Mouse (Mus musculus) CH12.LX (cell line): ENCODE measurements around the gene Kcnip4. TPM values are rescaled to one million over a fixed set of nuclear protein-coding genes. Genes with fewer than 3 reads are reported as not detected.

Experiments used
- DNase-seq: peaks from one replicate; pipeline ENCODE4 v3.0.0-alpha.2; 2013; ENCODE audit errors: extremely low read depth
- H3K27ac ChIP-seq: 2 replicates; pipeline ENCODE4 v1.5.1; 2012; ENCODE audit warnings: low read depth, mild to moderate bottlenecking, control low read depth, moderate library complexity; ENCODE audit not compliant: insufficient read depth
- H3K27me3 ChIP-seq: replicated peaks from 2 replicates; pipeline ENCODE3; 2012; ENCODE audit warnings: inconsistent platforms
- H3K36me3 ChIP-seq, 2 experiments: replicated peaks in 1 of 2; 2 replicates each; pipeline versions ENCODE3 to v1.6.1; 2012; ENCODE audit warnings: inconsistent platforms in 1 of 2, low read length in 1 of 2, mild to moderate bottlenecking in 1 of 2, mixed read lengths in 1 of 2, moderate library complexity in 1 of 2; ENCODE audit not compliant: control insufficient read depth in 1 of 2, insufficient read depth in 1 of 2
- H3K4me1 ChIP-seq, 2 experiments: 2 replicates each; pipeline ENCODE4 v1.6.1; 2012; ENCODE audit warnings: inconsistent platforms in 1 of 2, moderate library complexity in 1 of 2; ENCODE audit not compliant: insufficient read depth in 2 of 2, control insufficient read depth in 1 of 2
- H3K4me2 ChIP-seq: 2 replicates; pipeline ENCODE4 v1.6.1; 2012; ENCODE audit warnings: low read depth, mild to moderate bottlenecking, control low read depth; ENCODE audit not compliant: poor library complexity, insufficient read depth, severe bottlenecking
- H3K4me3 ChIP-seq, 3 experiments: fragments of 150-350 bp in 1 of 3; sonication (generic) in 1 of 3; replicated peaks in 1 of 3; 2 replicates each; pipeline versions ENCODE3 to v1.5.1; 2011 to 2012; ENCODE audit warnings: low read depth in 2 of 3, low read length in 2 of 3, mild to moderate bottlenecking in 2 of 3, moderate library complexity in 2 of 3, control low read depth in 1 of 3, improper control_type of control experiment in 1 of 3, inconsistent platforms in 1 of 3, mixed read lengths in 1 of 3; ENCODE audit not compliant: poor library complexity in 1 of 3
- H3K79me2 ChIP-seq: replicated peaks from 2 replicates; pipeline ENCODE4 v1.6.1; 2012; ENCODE audit warnings: mild to moderate bottlenecking, moderate library complexity; ENCODE audit not compliant: control insufficient read depth, poor library complexity, insufficient read depth, severe bottlenecking; ENCODE audit errors: extremely low read depth
- H3K9ac ChIP-seq: 2 replicates; pipeline ENCODE4 v1.6.1; 2012; ENCODE audit warnings: low read depth, mild to moderate bottlenecking, control low read depth, moderate library complexity; ENCODE audit not compliant: insufficient read depth
- H3K9me3 ChIP-seq: replicated peaks from 2 replicates; pipeline ENCODE3; 2012; ENCODE audit warnings: low read length, inconsistent platforms, mixed read lengths
- BHLHE40 ChIP-seq: IDR thresholded peaks from 2 replicates; pipeline ENCODE4 v1.6.1; 2011; ENCODE audit warnings: mild to moderate bottlenecking, low read depth, low read length, improper control_type of control experiment
- CHD1 ChIP-seq: IDR thresholded peaks from 2 replicates; pipeline ENCODE4 v1.6.1; 2012; ENCODE audit warnings: low read depth, low read length, improper control_type of control experiment, inconsistent platforms
- CHD2 ChIP-seq: IDR thresholded peaks from 2 replicates; pipeline ENCODE4 v1.6.1; 2011; ENCODE audit warnings: low read length, improper control_type of control experiment
- E2F4 ChIP-seq: IDR thresholded peaks from 2 replicates; pipeline ENCODE4 v1.6.1; 2011; ENCODE audit warnings: low read depth, low read length, improper control_type of control experiment; ENCODE audit not compliant: insufficient replicate concordance
- GABPA ChIP-seq: IDR thresholded peaks from 2 replicates; pipeline ENCODE4 v1.6.1; 2012; ENCODE audit warnings: low read depth, low read length, improper control_type of control experiment, inconsistent platforms; ENCODE audit not compliant: insufficient replicate concordance
- KAT2A ChIP-seq: IDR thresholded peaks from 2 replicates; pipeline ENCODE4 v1.6.1; 2012; ENCODE audit warnings: low read length, improper control_type of control experiment, inconsistent platforms; ENCODE audit not compliant: insufficient replicate concordance
- MAX ChIP-seq: IDR thresholded peaks from 2 replicates; pipeline ENCODE4 v1.6.1; 2011; ENCODE audit warnings: low read length, improper control_type of control experiment
- MAZ ChIP-seq: IDR thresholded peaks from 2 replicates; pipeline ENCODE4 v1.6.1; 2012; ENCODE audit warnings: low read depth, mild to moderate bottlenecking, inconsistent platforms, low read length, improper control_type of control experiment, moderate library complexity
- MYC ChIP-seq: IDR thresholded peaks from 2 replicates; pipeline ENCODE4 v1.6.1; 2011; ENCODE audit warnings: low read depth, mild to moderate bottlenecking, improper control_type of control experiment, low read length
- NRF1 ChIP-seq: IDR thresholded peaks from 2 replicates; pipeline ENCODE4 v1.6.1; 2014; ENCODE audit warnings: low read depth, mild to moderate bottlenecking, inconsistent platforms, low read length, improper control_type of control experiment, moderate library complexity
- POLR2A ChIP-seq: IDR thresholded peaks from 2 replicates; pipeline ENCODE4 v1.6.1; 2011; ENCODE audit warnings: low read depth, mild to moderate bottlenecking, improper control_type of control experiment, low read length
- POLR2AphosphoS2 ChIP-seq: IDR thresholded peaks from 2 replicates; pipeline ENCODE4 v1.6.1; 2011; ENCODE audit warnings: low read depth, low read length, improper control_type of control experiment
- RAD21 ChIP-seq: IDR thresholded peaks from 2 replicates; pipeline ENCODE4 v1.6.1; 2011; ENCODE audit warnings: low read depth, mild to moderate bottlenecking, low read length, improper control_type of control experiment, moderate library complexity
- SIN3A ChIP-seq: IDR thresholded peaks from 2 replicates; pipeline ENCODE4 v1.6.1; 2012; ENCODE audit warnings: low read length, improper control_type of control experiment, inconsistent platforms
- SMC3 ChIP-seq: IDR thresholded peaks from 2 replicates; pipeline ENCODE4 v1.6.1; 2011; ENCODE audit warnings: low read depth, low read length, improper control_type of control experiment
- TBP ChIP-seq: conservative IDR thresholded peaks from 2 replicates; pipeline ENCODE4 v1.6.1; 2011; ENCODE audit warnings: low read depth, low read length, improper control_type of control experiment
- UBTF ChIP-seq: IDR thresholded peaks from 2 replicates; pipeline ENCODE4 v1.6.1; 2012; ENCODE audit warnings: low read depth, mild to moderate bottlenecking, inconsistent platforms, low read length, improper control_type of control experiment, moderate library complexity
- USF2 ChIP-seq: conservative IDR thresholded peaks from 2 replicates; pipeline ENCODE4 v1.6.1; 2011; ENCODE audit warnings: low read depth, low read length, improper control_type of control experiment
- ZMIZ1 ChIP-seq: IDR thresholded peaks from 2 replicates; pipeline ENCODE4 v1.6.1; 2012; ENCODE audit warnings: low read depth, mild to moderate bottlenecking, inconsistent platforms, low read length, improper control_type of control experiment
- dilution Hi-C: fragments of 300-500 bp; cut with MboI; formaldehyde crosslinking; loops from 2 replicates; pipeline ENCODE4 v1.14.3; 2020; ENCODE audit warnings: low sequenced_read_pairs; ENCODE audit not compliant: extremely low pct_unique_long_range_greater_than_20kb, extremely low pct_ligation_motif_present
- in situ Hi-C: fragments of 300-500 bp; cut with MboI; formaldehyde crosslinking; loops from 3 replicates; pipeline ENCODE4 v1.14.3; 2019; ENCODE audit warnings: low sequenced_read_pairs, low pct_ligation_motif_present, low pct_unique_long_range_greater_than_20kb, mixed read lengths
- polyA plus RNA-seq: library from polyadenylated mRNA; unstranded; fragments of >175 nt; gene quantifications from 2 replicates; pipeline ENCODE4 v1.2.1, GENCODE M21; 2012; ENCODE audit warnings: low read depth; ENCODE audit not compliant: insufficient read length
- total RNA-seq, 2 experiments: library from RNA; depleted of rRNA; stranded (reverse); fragments of 300-350 nt in 1 of 2; fragments of >200 nt in 1 of 2; gene quantifications; 2 replicates each; pipeline ENCODE4 v1.2.3; 2012 to 2014

Gene Kcnip4
- total and polyA plus RNA-seq, 3 experiments: 0.80 TPM; not detected in 2

DNA sequence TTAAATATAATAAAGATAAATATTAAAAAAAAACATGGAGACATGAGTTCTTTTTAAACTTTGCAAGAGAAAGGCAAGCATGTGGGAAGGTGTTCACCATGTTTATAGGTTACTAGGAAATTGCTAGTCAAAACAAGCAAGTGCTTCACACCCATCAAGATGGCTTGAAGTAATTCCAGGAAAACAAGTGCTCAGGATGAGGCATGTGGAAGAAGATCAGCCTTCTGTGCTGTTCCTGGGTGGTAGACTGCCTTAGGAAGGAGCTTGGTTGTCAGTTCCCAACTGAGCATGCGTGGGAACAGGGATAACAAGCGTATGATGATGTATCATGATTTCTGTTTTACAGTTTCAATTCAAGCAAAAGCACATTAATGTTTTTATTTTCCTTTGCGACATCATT, 891.1 kb downstream of the Kcnip4 start:
- dilution Hi-C loops: no loop called here
- Histone ChIP-seq H3K9ac (no peak overlapping the region), H3K36me3 (no peaks in the 10 kb centered on the region), H3K27ac (no peak overlapping the region), H3K9me3 (no peaks in the 10 kb centered on the region), H3K4me3 (no peak overlapping the region), H3K27me3 (no peaks in the 10 kb centered on the region), H3K79me2 (no peaks in the 10 kb centered on the region), H3K4me2 (no peak overlapping the region), H3K4me1 (no peaks in the 10 kb centered on the region)
- in situ Hi-C loops: no loop called here
- no peak for DNase-seq
- TF ChIP-seq TBP: no peak
- TF ChIP-seq GABPA: no peak
- TF ChIP-seq CHD2: no peak
- no peak for TF ChIP-seq SIN3A
- no peak for TF ChIP-seq ZMIZ1
- no peak for TF ChIP-seq NRF1
- TF ChIP-seq MAX: no peak
- no peak for TF ChIP-seq UBTF
- TF ChIP-seq POLR2A: no peak
- no peak for TF ChIP-seq CHD1
- TF ChIP-seq BHLHE40: no peak
- no peak for TF ChIP-seq KAT2A
- TF ChIP-seq POLR2AphosphoS2: no peak
- TF ChIP-seq MYC: no peak
- no peak for TF ChIP-seq E2F4

DNA sequence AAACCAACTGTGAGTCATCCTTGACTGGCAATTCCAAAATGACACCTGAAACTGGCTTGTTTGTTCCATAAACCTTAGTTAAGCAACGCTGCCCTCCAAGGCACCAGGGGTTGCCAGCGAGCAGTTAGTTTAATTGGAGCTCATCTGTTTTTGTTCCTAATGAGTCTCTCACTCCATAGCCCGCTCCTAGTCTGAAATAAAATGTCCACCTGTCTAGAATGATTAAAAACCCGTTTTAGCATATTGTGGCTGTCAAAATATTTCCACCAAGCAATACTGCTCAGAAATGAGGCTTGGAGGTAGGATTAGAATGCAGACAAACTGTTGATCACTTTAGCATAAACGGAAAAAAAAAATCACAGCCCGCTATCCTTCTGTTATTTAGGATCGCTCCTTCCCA, 901.3 kb downstream of the Kcnip4 start:
- no peak overlapping the region for H3K27ac ChIP-seq
- H3K9ac ChIP-seq: no peak overlapping the region
- in situ Hi-C loops (no loop called here), dilution Hi-C loops (no loop called here)
- peaks cover 4% of the 10 kb centered on the region for H3K9me3 ChIP-seq
- no peak overlapping the region for H3K4me2 ChIP-seq
- TF ChIP-seq SMC3: no peak
- no peak for TF ChIP-seq MAZ
- TF ChIP-seq RAD21: no peak
- TF ChIP-seq BHLHE40: no peak
- TF ChIP-seq KAT2A: no peak
- TF ChIP-seq USF2: no peak
- no peaks in the 10 kb centered on the region for H3K27me3 ChIP-seq
- no peak overlapping the region for H3K4me3 ChIP-seq
- H3K4me1 ChIP-seq: no peaks in the 10 kb centered on the region
- H3K79me2 ChIP-seq: no peaks in the 10 kb centered on the region
- no peaks in the 10 kb centered on the region for H3K36me3 ChIP-seq
- no peak for DNase-seq
